Mouse (Mus musculus) urinary bladder, postnatal 14 days (tissue): ENCODE measurements around the gene Nol12.
A peak's percentile ranks its signal among the peaks of the same experiment; 100 is the strongest.

Experiments used
- DNase-seq: peaks from one replicate; pipeline ENCODE4 v3.0.0; 2021; ENCODE audit warnings: low spot score

The Nol12 gene

GRCm38 (mm10) chr15:78948883-78949282 is 14.2 kb downstream of the Nol12 start:
- DNase-seq: no peak

DNA sequence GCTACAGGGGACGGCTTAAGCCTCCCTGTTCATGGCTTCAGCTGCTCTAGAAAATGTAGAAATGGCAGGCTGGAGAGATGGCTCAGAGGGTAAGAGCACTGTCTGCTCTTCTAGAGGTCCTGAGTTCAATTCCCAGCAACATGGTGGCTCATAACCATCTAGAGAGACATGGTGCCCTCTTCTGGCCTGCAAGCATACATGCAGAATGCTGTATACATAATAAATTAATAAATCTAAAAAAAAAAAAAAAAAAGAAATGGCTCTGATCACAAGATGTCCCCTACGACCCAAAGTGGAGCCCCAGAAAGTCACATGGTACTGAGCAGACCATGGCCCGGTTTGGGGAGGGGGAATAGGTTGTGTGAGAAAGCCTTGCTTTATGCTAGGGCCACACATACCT is 20.9 kb downstream of the Nol12 start:
- DNase-seq: no peak

GRCm38 (mm10) chr15:78956351-78956750 is 21.6 kb downstream of the Nol12 start:
- no peak for DNase-seq

DNA sequence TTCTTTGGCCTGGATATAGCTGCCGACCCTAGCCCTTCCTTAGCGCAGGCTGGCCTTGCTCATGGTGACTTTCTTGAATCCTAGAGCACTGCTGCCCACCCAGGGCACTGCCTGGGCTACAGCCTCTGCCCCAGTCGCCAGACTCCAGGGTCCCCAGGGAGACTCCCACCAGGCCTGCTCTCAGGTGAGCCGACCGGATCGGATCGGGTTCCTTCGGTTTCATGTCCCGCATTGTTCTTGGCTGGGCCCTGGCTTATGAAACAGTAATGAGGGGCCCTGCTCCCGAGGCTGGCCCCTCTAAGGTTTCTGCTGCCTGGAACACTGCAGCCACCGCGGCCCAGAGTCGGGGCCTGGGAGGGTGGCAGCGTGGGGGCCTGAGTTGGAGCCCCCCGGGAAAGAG is 22.3 kb downstream of the Nol12 start:
- no peak for DNase-seq

GRCm38 (mm10) chr15:78959537-78959936 is 24.8 kb downstream of the Nol12 start:
- no peak for DNase-seq

DNA sequence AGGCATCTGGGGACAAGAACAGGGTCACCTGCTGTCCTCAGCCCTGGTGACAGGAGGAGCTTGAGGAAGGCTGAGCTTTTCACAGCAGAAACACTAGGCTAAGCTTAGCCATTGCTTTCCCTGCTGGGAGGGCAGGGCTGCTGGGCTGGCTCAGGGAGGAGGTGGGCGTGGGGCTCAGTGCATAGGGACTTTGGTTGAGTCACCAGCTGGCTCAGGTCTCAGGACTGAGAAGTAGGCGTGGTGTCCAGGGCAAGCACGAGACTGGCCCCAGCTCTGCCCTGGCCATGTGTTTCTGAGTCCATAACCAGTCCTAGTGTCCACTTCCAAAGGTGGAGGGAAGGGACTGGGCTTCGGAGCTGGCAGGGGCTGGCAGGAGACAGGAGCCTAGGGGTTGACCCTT is 25.4 kb downstream of the Nol12 start:
- peak; percentile 83 for DNase-seq

- peak; percentile 69 for DNase-seq
These were observed 28.2 kb downstream of the Nol12 start for GRCm38 (mm10) chr15:78962885-78963284.

GRCm38 (mm10) chr15:78971626-78972025 is 36.9 kb downstream of the Nol12 start:
- no peak for DNase-seq

DNA sequence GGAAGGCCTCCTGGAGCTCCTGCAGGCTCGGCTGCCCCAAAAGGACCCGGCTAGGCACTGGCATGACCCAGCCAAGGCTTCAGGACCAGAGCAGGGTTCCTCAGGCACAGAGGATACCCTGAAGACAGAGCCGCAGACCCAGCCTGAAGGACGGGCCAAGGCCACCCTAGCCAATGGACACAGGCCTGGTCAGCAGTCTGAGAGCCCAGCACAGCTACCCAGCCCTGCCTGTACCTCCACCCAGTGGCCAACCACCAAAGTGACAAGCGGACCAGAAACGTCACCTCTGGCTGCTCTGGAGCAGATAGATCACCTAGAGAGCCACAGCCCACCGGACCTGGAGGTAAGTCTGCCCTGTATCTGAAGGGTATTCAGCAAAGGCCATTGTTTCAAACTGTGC is 39.2 kb downstream of the Nol12 start:
- DNase-seq: no peak

GRCm38 (mm10) chr15:78977676-78978159 is 43.0 kb downstream of the Nol12 start:
- DNase-seq: no peak

- DNase-seq: peak; percentile 86
These were observed 44.1 kb downstream of the Nol12 start for GRCm38 (mm10) chr15:78978875-78979274.

DNA sequence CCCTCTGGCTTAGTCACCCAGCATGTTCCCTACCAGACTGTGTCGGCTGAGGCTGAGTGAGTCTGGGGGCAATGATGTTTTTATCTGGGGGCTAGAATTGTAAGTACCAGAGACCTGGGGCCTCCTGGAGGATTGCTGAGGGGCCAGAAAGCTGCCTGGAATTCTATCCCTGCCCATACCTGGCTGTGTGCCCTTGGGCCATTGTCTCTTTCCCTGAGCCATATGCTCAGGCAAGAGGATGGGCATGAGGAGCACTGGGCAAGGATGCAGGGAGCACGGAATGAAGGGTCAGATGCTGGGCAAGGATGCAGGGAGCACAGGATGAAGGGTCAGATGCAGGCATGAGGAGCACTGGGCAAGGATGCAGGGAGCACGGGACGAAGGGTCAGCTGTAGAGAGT is 45.4 kb downstream of the Nol12 start:
- DNase-seq: no peak

GRCm38 (mm10) chr15:78982658-78983435 is 48.1 kb downstream of the Nol12 start:
- peak; percentile 92 for DNase-seq

DNA sequence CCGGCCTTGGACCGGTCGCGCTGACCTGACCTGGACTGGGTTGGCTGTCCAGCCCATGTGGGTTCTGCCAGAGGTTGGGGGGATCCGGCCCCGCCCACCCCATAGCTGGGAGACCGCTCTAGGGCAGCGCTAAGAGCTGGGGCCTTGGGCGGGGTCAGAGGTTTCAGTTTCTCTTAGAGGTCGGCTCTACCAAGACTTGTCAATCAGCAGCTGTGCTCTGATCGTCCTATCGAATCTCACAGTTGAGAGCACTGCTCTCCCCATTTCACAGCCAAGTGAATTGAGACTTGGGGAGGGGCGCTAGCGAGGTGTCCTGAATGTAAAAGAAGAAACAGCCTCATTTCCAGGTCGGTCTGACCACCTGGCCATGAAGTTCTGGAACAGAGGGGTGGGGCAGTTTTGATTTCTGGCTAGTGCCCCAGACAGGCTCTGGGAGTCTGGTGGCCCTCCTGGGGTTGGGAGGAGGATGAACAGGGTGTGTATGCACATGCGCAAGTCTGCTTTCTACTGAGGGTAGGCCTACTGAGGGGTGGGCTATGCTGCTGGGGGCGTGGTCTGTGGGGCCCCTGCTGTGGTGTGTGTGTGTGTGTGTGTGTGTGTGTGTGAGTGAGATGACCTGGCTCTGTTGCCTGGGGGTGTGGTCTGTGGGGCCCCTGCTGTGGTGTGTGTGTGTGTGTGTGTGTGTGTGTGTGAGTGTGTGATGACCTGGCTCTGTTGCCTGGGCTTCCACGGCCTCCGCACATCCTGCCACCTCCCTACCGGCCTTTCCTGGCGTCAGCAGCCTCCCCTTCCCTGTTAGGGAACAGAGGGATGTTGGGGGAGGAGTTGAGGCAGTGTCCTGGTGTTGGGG is 48.9 kb downstream of the Nol12 start:
- DNase-seq: peak; percentile 59

- DNase-seq: no peak
These were observed 49.6 kb downstream of the Nol12 start for GRCm38 (mm10) chr15:78984286-78984778.

DNA sequence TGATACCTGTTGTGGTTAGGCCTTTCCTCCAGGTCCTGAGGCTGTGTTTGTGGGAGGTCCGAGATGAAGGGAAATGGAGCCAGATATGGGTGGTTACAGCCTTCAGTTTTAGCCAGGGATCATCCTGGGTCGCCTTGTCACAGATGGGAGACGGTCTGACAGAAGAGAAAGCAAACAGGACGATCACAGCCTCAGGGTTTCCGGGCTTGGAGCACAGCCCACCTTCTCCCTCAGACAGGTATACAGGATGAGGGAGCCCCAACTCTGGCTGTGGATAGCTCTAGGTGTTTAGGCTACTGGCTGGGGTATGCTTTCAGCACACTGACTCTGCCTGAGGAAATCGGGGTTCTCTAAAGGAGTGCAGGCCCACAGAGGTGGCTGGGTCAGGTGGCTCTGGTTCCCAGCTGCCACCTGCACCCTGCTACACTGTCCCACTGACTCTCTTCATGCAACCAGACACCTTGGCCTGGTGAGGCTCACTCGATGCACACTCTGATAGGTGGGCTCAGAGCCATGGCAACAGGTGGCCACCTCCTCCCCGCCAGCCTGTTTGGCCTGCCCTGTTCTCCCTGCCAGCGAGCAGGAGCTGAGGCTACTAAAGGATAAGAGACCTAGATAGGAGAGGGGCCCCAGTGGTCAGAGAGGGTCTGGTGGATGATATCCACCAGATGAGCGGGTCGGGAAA is 51.9 kb downstream of the Nol12 start:
- DNase-seq: peak; percentile 32

DNA sequence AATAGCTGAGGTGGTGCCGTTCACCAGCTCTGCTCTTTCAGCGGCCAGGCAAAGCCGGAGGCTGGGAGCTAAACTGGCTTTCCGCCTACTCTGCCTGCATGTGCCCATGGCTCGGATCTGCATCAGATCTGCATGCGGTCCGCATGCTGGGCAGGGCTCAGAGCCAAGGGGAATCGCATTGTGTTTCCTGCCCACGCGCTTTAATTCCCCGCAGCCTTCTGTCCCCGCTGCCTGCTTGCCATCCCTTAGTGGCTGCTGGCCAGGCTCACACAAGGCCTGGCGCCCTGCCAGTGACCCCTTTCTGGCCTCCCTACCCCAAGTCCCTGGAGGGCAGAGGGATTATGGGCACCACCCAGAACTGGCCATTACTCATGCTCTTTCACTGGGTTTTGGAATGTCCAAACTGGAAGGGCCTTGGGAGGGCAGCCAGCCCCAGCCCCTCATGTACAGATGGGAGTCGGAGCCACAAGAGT is 53.8 kb downstream of the Nol12 start:
- DNase-seq: peak; percentile 59

DNA sequence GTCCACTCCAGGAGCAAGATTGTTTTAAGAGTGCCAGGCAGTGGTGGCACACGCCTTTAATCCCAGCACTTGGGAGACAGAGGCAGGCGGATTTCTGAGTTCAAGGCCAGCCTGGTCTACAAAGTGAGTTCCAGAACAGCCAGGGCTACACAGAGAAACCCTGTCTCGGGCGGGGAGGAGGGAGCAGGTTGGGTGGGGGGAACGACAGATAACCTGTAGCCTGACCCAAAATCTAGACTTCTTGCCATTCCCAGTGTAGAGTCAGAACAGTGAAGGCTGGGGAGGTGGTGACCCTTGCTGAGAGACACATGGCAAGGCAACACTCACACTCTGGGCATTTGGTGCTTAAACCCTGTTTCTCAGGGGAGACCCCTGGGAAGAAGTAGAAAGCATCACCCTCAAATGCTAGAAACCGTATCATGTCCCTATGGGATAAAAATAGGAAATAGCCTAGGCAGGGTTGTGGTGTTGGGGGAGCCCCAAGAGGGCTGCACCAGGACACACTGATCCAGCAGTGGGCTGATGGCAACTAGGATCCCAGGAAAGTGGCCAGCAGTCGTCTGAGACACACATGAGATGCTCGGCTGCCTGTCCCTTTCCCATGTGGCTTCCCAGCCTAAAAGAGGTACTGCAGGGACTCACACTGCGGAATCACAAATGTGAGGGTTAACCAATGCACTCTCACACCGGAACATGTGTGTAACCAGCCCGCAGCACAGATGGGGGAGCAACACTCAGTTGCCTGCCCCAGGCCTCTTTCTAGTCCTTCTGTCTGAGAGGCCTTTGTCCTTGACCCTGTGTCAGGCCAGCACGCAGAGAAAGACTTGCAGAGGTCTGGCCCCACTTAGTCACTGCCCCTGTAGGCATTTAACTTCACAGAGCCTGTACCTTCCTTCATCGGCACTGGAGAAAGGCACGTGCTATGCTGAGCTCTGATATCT is 54.7 kb downstream of the Nol12 start:
- no peak for DNase-seq

- DNase-seq: no peak
These were observed 55.3 kb downstream of the Nol12 start for GRCm38 (mm10) chr15:78990093-78990463.

DNA sequence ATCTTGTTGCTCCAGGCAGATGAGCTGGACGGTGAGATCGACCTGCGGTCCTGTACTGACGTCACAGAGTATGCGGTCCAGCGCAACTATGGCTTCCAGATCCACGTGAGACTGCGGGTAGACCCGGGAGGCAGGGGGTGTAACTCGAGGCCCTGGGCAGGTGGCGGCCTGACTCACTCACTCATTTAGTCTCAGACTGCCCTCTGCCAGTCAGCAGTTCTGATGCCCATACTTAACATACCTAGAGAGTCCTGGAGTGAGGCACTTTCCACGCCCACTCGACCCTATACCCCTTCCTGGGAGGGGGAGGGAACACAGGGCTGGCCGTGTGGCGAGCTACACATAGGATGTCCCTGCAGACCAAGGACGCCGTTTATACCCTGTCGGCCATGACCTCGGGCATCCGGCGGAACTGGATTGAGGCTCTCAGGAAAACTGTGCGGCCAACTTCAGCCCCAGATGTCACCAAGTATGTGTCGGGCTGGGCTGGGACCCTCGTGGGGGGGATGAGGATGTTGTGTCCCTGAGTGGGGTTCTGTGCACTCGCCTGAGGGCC is 56.3 kb downstream of the Nol12 start:
- no peak for DNase-seq

- no peak for DNase-seq
These were observed 57.5 kb downstream of the Nol12 start for GRCm38 (mm10) chr15:78992235-78992634.
